Mouse (Mus musculus): ENCODE measurements around the gene Haus3.

DNA sequence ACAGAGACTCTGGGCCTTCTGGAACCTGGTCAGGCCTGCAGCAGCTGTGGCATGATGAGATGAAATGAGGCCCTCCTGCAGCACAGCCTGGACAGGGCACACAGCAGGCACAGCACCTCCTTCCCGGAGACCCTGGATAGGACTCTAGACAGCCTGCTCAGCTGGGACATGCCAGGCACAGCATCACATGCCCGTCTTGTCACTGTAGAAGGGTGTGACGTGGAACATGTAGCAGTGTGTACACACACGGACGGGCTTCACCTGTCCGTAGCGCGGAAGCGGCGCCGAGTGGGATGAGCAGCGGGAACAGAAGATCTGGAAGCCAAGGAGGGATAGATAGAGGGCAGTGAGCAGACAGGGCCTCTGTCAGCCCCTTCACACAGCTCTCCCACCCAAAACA, 26.5 kb upstream of the Haus3 start:
- TF ChIP-seq CTCF (IDR thresholded peaks at IDR 0.05; ENCODE audit: control insufficient read depth, insufficient read depth, low read length), result no peak
- no peak for TF ChIP-seq POLR2A (IDR thresholded peaks at IDR 0.05; ENCODE audit: borderline replicate concordance, control insufficient read depth, low read depth, low read length)

Data from bone marrow, adult 2 months (tissue).